Mouse (Mus musculus): Measurements from ENCODE around the gene Gngt2. TPM values are rescaled to one million over a fixed set of nuclear protein-coding genes. Genes with fewer than 3 reads are reported as not detected.

Gngt2 gene
- 13.4 and 14.8 TPM in 2 replicates for polyA plus RNA-seq (2014; fragmentation: Nextera tagmentation; extraction: Ambion mirVana)

DNA sequence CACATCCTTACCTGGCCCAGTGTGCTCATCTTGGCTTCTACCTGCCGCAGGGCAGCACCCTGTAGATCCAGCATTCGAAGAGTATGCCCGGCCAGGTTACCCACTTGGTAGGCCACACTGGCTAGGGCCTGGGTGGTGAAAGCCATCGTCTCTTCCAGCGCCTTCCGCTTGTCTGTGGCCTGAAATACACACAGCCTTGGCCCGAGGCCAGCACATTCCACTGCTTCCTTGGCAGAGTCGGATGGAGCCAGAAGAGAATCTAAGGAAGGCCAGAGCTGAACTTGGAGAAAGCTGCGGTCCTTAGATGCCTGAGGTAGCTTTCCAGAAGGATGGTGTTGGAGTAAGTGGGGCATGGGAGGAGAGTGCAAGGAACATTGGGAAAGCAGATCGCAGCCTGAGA lies at the start of gene Gngt2:
Gngt2 (plus strand) TSS at position 158 of the 400 bp plus-strand sequence.
- H3K9ac ChIP-seq = 0 out of 2 replicates have a peak within 1 kb of the TSS, but pooled peaks have one; percentile 10
- peaks cover 27% of the 10 kb centered on the region for H3K27me3 ChIP-seq (ENCODE audit: insufficient read depth, low read length)
- TF ChIP-seq CTCF (IDR thresholded peaks at IDR 0.05; ENCODE audit: low read depth) = no peak
- peaks cover 23% of the 10 kb centered on the region for H3K4me1 ChIP-seq (ENCODE audit: insufficient read depth)
- ATAC-seq (ENCODE audit: insufficient read depth) (peak; percentile 73), DNase-seq (peak; percentile 97)
- no peaks in the 10 kb centered on the region for H3K36me3 ChIP-seq (ENCODE audit: insufficient read depth)
- H3K4me3 ChIP-seq (ENCODE audit: low read depth, low read length) = no peak within 1 kb of the TSS
- H3K4me2 ChIP-seq = peak within 1 kb of the TSS; percentile 29
- H3K9me3 ChIP-seq (ENCODE audit: low read depth, low read length) = no peaks in the 10 kb centered on the region
- WGBS = 27% methylated on average over 10 of the region's 10 CpGs
- H3K27ac ChIP-seq (ENCODE audit: low read depth) = peak within 1 kb of the TSS; percentile 69

DNA sequence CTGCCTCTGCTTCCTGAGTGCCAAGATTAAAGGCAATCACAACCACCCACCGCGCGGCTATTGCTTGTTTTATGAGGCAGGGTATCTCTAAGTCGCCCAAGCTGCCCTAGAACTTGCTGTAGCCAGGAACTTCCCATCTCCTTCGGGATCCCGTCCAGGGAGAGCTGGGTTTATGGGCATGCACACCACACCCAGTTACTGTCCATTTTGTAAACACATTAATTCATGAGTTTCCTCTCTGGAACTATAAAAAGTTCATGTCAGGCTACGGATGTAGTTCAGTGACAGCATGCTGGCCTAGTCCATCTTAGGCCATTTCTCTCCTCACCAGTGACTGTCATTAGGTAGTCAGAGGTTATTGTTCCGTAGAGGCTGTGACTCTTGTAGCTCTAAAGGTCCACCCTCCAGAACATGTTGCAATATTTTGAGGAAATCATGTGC lies 47.5 kb upstream of the Gngt2 start:
- Histone ChIP-seq H3K9me3 (ENCODE audit: low read depth, low read length) (no peaks in the 10 kb centered on the region), H3K27me3 (ENCODE audit: insufficient read depth, low read length) (no peaks in the 10 kb centered on the region), H3K4me3 (ENCODE audit: low read depth, low read length) (no peak overlapping the region), H3K9ac (no peak overlapping the region), H3K27ac (ENCODE audit: low read depth) (no peak overlapping the region), H3K4me2 (no peak overlapping the region), H3K4me1 (ENCODE audit: insufficient read depth) (no peaks in the 10 kb centered on the region), H3K36me3 (ENCODE audit: insufficient read depth) (no peaks in the 10 kb centered on the region)
- 74% methylated on average over 8 of the region's 8 CpGs for WGBS
- DNase-seq (peak; percentile 26), ATAC-seq (ENCODE audit: insufficient read depth) (no peak; the same call in 1 of the 2 replicates)
- no peak for TF ChIP-seq CTCF (IDR thresholded peaks at IDR 0.05; ENCODE audit: low read depth)

GRCm38 (mm10) chr11:95791787-95792186 lies 45.2 kb upstream of the Gngt2 start:
- Histone ChIP-seq H3K27me3 (ENCODE audit: insufficient read depth, low read length) (peaks cover 9% of the 10 kb centered on the region), H3K4me2 (no peak overlapping the region), H3K36me3 (ENCODE audit: insufficient read depth) (no peaks in the 10 kb centered on the region), H3K27ac (ENCODE audit: low read depth) (no peak overlapping the region), H3K9me3 (ENCODE audit: low read depth, low read length) (no peaks in the 10 kb centered on the region), H3K9ac (no peak overlapping the region), H3K4me1 (ENCODE audit: insufficient read depth) (peaks cover 3% of the 10 kb centered on the region; the same call in 1 of the 2 replicates), H3K4me3 (ENCODE audit: low read depth, low read length) (no peak overlapping the region)
- no peak for DNase-seq
- no peak for TF ChIP-seq CTCF (IDR thresholded peaks at IDR 0.05; ENCODE audit: low read depth)
- 80% methylated on average over 13 of the region's 13 CpGs for WGBS
- ATAC-seq (ENCODE audit: insufficient read depth) = no peak

GRCm38 (mm10) chr11:95792950-95793509 lies 44.0 kb upstream of the Gngt2 start:
- Histone ChIP-seq H3K36me3 (ENCODE audit: insufficient read depth) (no peaks in the 10 kb centered on the region), H3K9ac (no peak overlapping the region), H3K4me1 (ENCODE audit: insufficient read depth) (peaks cover 3% of the 10 kb centered on the region; the same call in 1 of the 2 replicates), H3K27ac (ENCODE audit: low read depth) (no peak overlapping the region), H3K4me2 (no peak overlapping the region), H3K27me3 (ENCODE audit: insufficient read depth, low read length) (peaks cover 14% of the 10 kb centered on the region), H3K4me3 (ENCODE audit: low read depth, low read length) (no peak overlapping the region), H3K9me3 (ENCODE audit: low read depth, low read length) (no peaks in the 10 kb centered on the region)
- TF ChIP-seq CTCF (IDR thresholded peaks at IDR 0.05; ENCODE audit: low read depth) = no peak
- DNase-seq = no peak
- ATAC-seq (ENCODE audit: insufficient read depth) = no peak
- 86% methylated on average over 8 of the region's 8 CpGs for WGBS

GRCm38 (mm10) chr11:95794201-95794600 lies 42.8 kb upstream of the Gngt2 start:
- H3K4me2 ChIP-seq = no peak overlapping the region
- H3K4me3 ChIP-seq (ENCODE audit: low read depth, low read length) = no peak overlapping the region
- DNase-seq (no peak), ATAC-seq (ENCODE audit: insufficient read depth) (no peak)
- H3K27ac ChIP-seq (ENCODE audit: low read depth) = no peak overlapping the region
- no peaks in the 10 kb centered on the region for H3K9me3 ChIP-seq (ENCODE audit: low read depth, low read length)
- TF ChIP-seq CTCF (IDR thresholded peaks at IDR 0.05; ENCODE audit: low read depth) = no peak
- H3K4me1 ChIP-seq (ENCODE audit: insufficient read depth) = peaks cover 3% of the 10 kb centered on the region; the same call in 1 of the 2 replicates
- no peaks in the 10 kb centered on the region for H3K36me3 ChIP-seq (ENCODE audit: insufficient read depth)
- H3K27me3 ChIP-seq (ENCODE audit: insufficient read depth, low read length) = peaks cover 14% of the 10 kb centered on the region
- H3K9ac ChIP-seq = no peak overlapping the region
- 53% methylated on average over 5 of the region's 5 CpGs for WGBS

DNA sequence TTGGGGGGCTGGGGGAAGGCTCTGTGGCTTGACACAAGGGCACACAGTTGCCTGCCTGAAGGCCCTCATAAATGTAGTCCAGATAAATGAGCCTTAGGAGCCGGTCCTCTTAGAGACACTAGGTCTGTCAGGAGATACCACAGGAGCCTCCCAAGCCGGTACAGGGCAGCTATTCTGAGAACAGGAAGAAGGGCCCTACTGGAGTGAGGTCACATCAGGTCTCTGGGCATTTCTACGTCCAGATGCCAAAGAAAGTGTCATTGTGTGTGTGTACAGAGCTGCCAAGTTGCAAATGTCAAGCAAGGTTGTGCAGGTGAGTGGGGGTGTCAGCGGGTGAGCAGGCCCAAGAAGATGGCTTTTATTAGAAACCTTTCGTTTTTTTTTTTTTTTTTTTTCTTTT lies 41.4 kb upstream of the Gngt2 start:
- ATAC-seq (ENCODE audit: insufficient read depth) (no peak), DNase-seq (no peak)
- Histone ChIP-seq H3K27ac (ENCODE audit: low read depth) (no peak overlapping the region), H3K36me3 (ENCODE audit: insufficient read depth) (no peaks in the 10 kb centered on the region), H3K4me2 (no peak overlapping the region), H3K4me1 (ENCODE audit: insufficient read depth) (peaks cover 3% of the 10 kb centered on the region; the same call in 1 of the 2 replicates), H3K4me3 (ENCODE audit: low read depth, low read length) (no peak overlapping the region), H3K27me3 (ENCODE audit: insufficient read depth, low read length) (peaks cover 14% of the 10 kb centered on the region), H3K9ac (no peak overlapping the region), H3K9me3 (ENCODE audit: low read depth, low read length) (no peaks in the 10 kb centered on the region)
- WGBS = 60% methylated on average over 5 of the region's 5 CpGs
- TF ChIP-seq CTCF (IDR thresholded peaks at IDR 0.05; ENCODE audit: low read depth) = no peak

DNA sequence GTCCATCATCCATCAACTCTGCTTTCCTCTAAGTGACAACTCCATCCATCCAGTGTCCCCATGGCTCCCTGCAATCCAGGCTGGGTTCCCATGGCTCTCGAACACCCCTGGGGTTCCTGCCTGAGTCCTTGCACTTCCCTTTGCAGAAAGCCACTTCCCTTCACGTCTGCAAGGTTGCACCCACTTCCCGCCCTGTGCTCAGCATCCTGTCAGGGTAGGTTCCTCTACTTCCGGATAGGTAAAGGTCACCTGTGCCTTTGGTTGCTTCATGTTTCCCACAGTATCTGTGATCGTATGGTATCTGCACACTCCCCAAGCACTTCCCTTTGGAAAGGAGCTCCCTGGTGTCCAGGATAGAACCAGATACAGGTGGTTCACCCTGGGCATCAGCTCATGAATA lies 32.0 kb upstream of the Gngt2 start:
- H3K4me1 ChIP-seq (ENCODE audit: insufficient read depth) = no peaks in the 10 kb centered on the region
- H3K9me3 ChIP-seq (ENCODE audit: low read depth, low read length) = no peaks in the 10 kb centered on the region
- H3K27ac ChIP-seq (ENCODE audit: low read depth) = no peak overlapping the region
- H3K4me3 ChIP-seq (ENCODE audit: low read depth, low read length) = no peak overlapping the region
- WGBS = 55% methylated on average over 5 of the region's 5 CpGs
- H3K27me3 ChIP-seq (ENCODE audit: insufficient read depth, low read length) = no peaks in the 10 kb centered on the region
- DNase-seq = no peak
- no peaks in the 10 kb centered on the region for H3K36me3 ChIP-seq (ENCODE audit: insufficient read depth)
- no peak overlapping the region for H3K4me2 ChIP-seq
- TF ChIP-seq CTCF (IDR thresholded peaks at IDR 0.05; ENCODE audit: low read depth) = no peak
- no peak overlapping the region for H3K9ac ChIP-seq
- ATAC-seq (ENCODE audit: insufficient read depth) = no peak

All from lung, embryonic 14.5 days (tissue).